Mouse (Mus musculus): ENCODE measurements around the gene Zfp446. TPM values are rescaled to one million over a fixed set of nuclear protein-coding genes. Genes with fewer than 3 reads are reported as not detected.

Zfp446 gene
- 11.9 TPM for polyA plus RNA-seq (2017; shearing (Covaris generic))

GRCm38 (mm10) chr7:12977682-12978389, at the start of gene Zfp446:
TSS of gene Zfp446 (plus strand) at chr7:12977848.

GRCm38 (mm10) chr7:12965678-12966091, 12.0 kb upstream of the Zfp446 start, which contains the start of gene Zfp324:
TSS of gene Zfp324 (plus strand) at chr7:12965838.

GRCm38 (mm10) chr7:12998053-12998452, 20.4 kb downstream of the Zfp446 start, which contains the start of gene Slc27a5:
TSS of gene Slc27a5 (minus strand) at chr7:12998192.

GRCm38 (mm10) chr7:12998851-12999250, 21.2 kb downstream of the Zfp446 start, which contains the start of gene Trim28:
TSS of gene Trim28 (plus strand) at chr7:12999114.

GRCm38 (mm10) chr7:13010005-13010908, 32.6 kb downstream of the Zfp446 start, which contains the start of gene Zbtb45:
TSS of gene Zbtb45 (minus strand) at chr7:13010034.

GRCm38 (mm10) chr7:13034148-13034977, 56.7 kb downstream of the Zfp446 start, which contains the start of gene Chmp2a:
TSS of gene Chmp2a (minus strand) at chr7:13034807.

Other genes starting within 250 kb of the Zfp446 start
- gene Vmn2r56, start 242.8 kb upstream of the Zfp446 start, polyA plus RNA-seq (2017; shearing (Covaris generic)) = 0.05 TPM
- gene Zscan18, start 174.2 kb upstream of the Zfp446 start, polyA plus RNA-seq (2017; shearing (Covaris generic)) = 1.0 TPM
- 17.0 TPM for gene Zfp329, start 159.0 kb upstream of the Zfp446 start, polyA plus RNA-seq (2017; shearing (Covaris generic))
- gene Zfp110, start 143.1 kb upstream of the Zfp446 start, polyA plus RNA-seq (2017; shearing (Covaris generic)) = 82.7 TPM
- gene Zfp128, start 96.7 kb upstream of the Zfp446 start, polyA plus RNA-seq (2017; shearing (Covaris generic)) = 4.1 TPM
- 15.3 TPM for gene Zscan22, start 80.0 kb upstream of the Zfp446 start, polyA plus RNA-seq (2017; shearing (Covaris generic))
- 1,099 TPM for gene Rps5, start 55.6 kb upstream of the Zfp446 start, polyA plus RNA-seq (2017; shearing (Covaris generic))
- gene Rnf225, start 50.4 kb upstream of the Zfp446 start, polyA plus RNA-seq (2017; shearing (Covaris generic)) = not detected
- gene Zfp324, start 12.0 kb upstream of the Zfp446 start, polyA plus RNA-seq (2017; shearing (Covaris generic)) = 8.2 TPM
- not detected for gene Slc27a5, start 20.3 kb downstream of the Zfp446 start, polyA plus RNA-seq (2017; shearing (Covaris generic))
- 32.3 TPM for gene Trim28, start 21.3 kb downstream of the Zfp446 start, polyA plus RNA-seq (2017; shearing (Covaris generic))
- 5.5 TPM for gene Zbtb45, start 32.2 kb downstream of the Zfp446 start, polyA plus RNA-seq (2017; shearing (Covaris generic))
- gene Chmp2a, start 57.0 kb downstream of the Zfp446 start, polyA plus RNA-seq (2017; shearing (Covaris generic)) = 276 TPM
- gene Ube2m, start 60.4 kb downstream of the Zfp446 start, polyA plus RNA-seq (2017; shearing (Covaris generic)) = 10.8 TPM
- gene Mzf1, start 76.9 kb downstream of the Zfp446 start, polyA plus RNA-seq (2017; shearing (Covaris generic)) = 0.79 TPM
- not detected for gene Vmn1r85, start 117.3 kb downstream of the Zfp446 start, polyA plus RNA-seq (2017; shearing (Covaris generic))
- not detected for gene Vmn1r86, start 142.1 kb downstream of the Zfp446 start, polyA plus RNA-seq (2017; shearing (Covaris generic))
- gene Vmn1r87, start 162.3 kb downstream of the Zfp446 start, polyA plus RNA-seq (2017; shearing (Covaris generic)) = not detected
- gene Vmn1r88, start 181.7 kb downstream of the Zfp446 start, polyA plus RNA-seq (2017; shearing (Covaris generic)) = not detected
- not detected for gene Vmn1r89, start 235.2 kb downstream of the Zfp446 start, polyA plus RNA-seq (2017; shearing (Covaris generic))

Data from activated CD4-positive, CD25-positive, alpha-beta regulatory T cell, adult 9 weeks (primary cell).